Mouse (Mus musculus) liver, embryonic 16.5 days (tissue): ENCODE data around the gene Scgb2b24. TPM values are rescaled to one million over a fixed set of nuclear protein-coding genes. Genes with fewer than 3 reads are reported as not detected.

Experiments used
- ATAC-seq: fragments of 200-750 bp; cut with Nextera tagmentation; 2 replicates; pipeline ENCODE4 v1.8.0; 2017; ENCODE audit warnings: low read depth, mild to moderate bottlenecking, moderate number of reproducible peaks, moderate library complexity
- H3K27ac ChIP-seq: fragments of 300-500 bp; sonication (generic); 2 replicates; pipeline ENCODE4 v1.5.1; 2014; ENCODE audit warnings: mild to moderate bottlenecking, low read length
- H3K27me3 ChIP-seq: fragments of 300-500 bp; sonication (generic); 2 replicates; pipeline ENCODE4 v1.6.1; 2014; ENCODE audit warnings: low read depth, low read length, mixed read lengths; ENCODE audit not compliant: control insufficient read depth, insufficient read depth
- H3K36me3 ChIP-seq: fragments of 300-500 bp; sonication (generic); 2 replicates; pipeline ENCODE4 v1.6.1; 2014; ENCODE audit warnings: mild to moderate bottlenecking; ENCODE audit not compliant: control insufficient read depth, insufficient read depth
- H3K4me1 ChIP-seq: fragments of 300-500 bp; sonication (generic); 2 replicates; pipeline ENCODE4 v1.6.1; 2014; ENCODE audit warnings: low read depth, low read length, mixed read lengths; ENCODE audit not compliant: control insufficient read depth
- H3K4me2 ChIP-seq: fragments of 300-500 bp; sonication (generic); 2 replicates; pipeline ENCODE4 v1.6.1; 2014; ENCODE audit warnings: low read depth, low read length, mixed read lengths
- H3K4me3 ChIP-seq: fragments of 300-500 bp; sonication (generic); 2 replicates; pipeline ENCODE4 v1.5.1; 2014; ENCODE audit warnings: low read depth, mild to moderate bottlenecking, low read length
- H3K9ac ChIP-seq: fragments of 300-500 bp; sonication (generic); 2 replicates; pipeline ENCODE4 v1.6.1; 2014; ENCODE audit warnings: low read depth, low read length
- H3K9me3 ChIP-seq: fragments of 300-500 bp; sonication (generic); replicated peaks from 2 replicates; pipeline ENCODE4 v1.6.1; 2016; ENCODE audit warnings: low read length; ENCODE audit not compliant: control insufficient read depth
- WGBS: fragments of 180-500 bp; shearing (Covaris S2); extraction: QIAGEN DNeasy Blood & Tissue Kit; methylation state at CpG from one replicate; pipeline ENCODE4 v1.1.7; 2014; ENCODE audit not compliant: insufficient replicate concordance; 5-methylcytosine and 5-hydroxymethylcytosine counted together
- polyA plus RNA-seq: library from polyadenylated mRNA; unstranded; fragments of >200 nt; fragmentation: Nextera tagmentation; extraction: Ambion mirVana; gene quantifications from 2 replicates; pipeline ENCODE4 v1.2.1, GENCODE M21; 2015

Scgb2b24 gene
- polyA plus RNA-seq, result not detected in 2 replicates

GRCm38 (mm10) chr7:33739212-33739611 is at the start of gene Scgb2b24:
Gene Scgb2b24 (minus strand): TSS chr7:33739312.
- no peak within 1 kb of the TSS for H3K27ac ChIP-seq
- H3K4me2 ChIP-seq, result no peak within 1 kb of the TSS
- no peaks in the 10 kb centered on the region for H3K36me3 ChIP-seq
- H3K9me3 ChIP-seq, result peaks cover 4% of the 10 kb centered on the region; the same call in 1 of the 2 replicates
- H3K4me1 ChIP-seq, result no peaks in the 10 kb centered on the region
- H3K9ac ChIP-seq, result no peak within 1 kb of the TSS
- ATAC-seq, result no peak
- 61% methylated on average over 2 of the region's 2 CpGs for WGBS
- H3K27me3 ChIP-seq, result no peaks in the 10 kb centered on the region
- no peak within 1 kb of the TSS for H3K4me3 ChIP-seq

DNA sequence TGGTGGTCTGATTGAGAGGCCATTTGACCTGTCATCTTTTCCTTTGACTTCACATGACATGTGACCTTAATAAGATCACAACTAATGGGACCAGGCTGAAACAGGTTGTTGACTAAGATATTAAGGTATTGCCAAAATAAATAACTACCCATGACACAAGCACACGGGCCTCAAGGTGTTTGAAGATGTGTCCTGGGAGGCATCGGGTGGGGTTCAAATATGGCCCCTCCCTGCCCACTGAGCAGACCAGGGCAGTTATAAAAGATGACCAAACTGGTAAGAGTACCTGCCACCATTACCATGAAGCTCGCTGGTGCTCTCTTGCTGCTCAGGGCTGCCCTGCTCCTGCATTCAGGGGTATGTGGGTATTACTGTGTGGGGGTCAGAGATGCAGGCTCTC is 4.4 kb upstream of the Scgb2b24 start, which contains the start of gene Scgb1b24:
TSS of gene Scgb1b24 (plus strand) at position 301 of the 400 bp plus-strand sequence.
- Histone ChIP-seq H3K4me3 (no peak within 1 kb of the TSS), H3K27ac (no peak within 1 kb of the TSS), H3K4me2 (no peak within 1 kb of the TSS), H3K27me3 (no peaks in the 10 kb centered on the region), H3K9ac (no peak within 1 kb of the TSS), H3K9me3 (no peaks in the 10 kb centered on the region), H3K4me1 (no peaks in the 10 kb centered on the region), H3K36me3 (no peaks in the 10 kb centered on the region)
- no peak for ATAC-seq
- WGBS, result 52% methylated on average over 3 of the region's 3 CpGs

DNA sequence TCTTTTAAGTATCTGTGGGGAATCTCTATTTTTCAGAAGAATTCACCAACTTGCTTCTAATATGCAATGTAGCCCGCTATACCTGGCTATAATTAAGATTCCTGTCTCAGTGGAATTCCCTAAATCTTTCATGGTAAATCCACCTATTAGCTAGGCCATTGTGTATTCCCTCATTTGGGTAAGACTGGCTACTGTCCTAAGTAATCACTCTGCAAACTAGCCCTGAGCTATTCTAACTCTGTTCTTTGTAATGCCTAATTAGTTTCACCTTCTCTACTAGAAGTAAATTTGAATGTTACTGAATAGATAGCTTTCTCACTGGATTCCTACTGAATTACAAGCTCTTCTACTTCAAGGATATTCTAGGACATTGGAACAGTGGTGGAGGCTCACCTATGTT is 49.2 kb downstream of the Scgb2b24 start:
- Histone ChIP-seq H3K4me3 (no peak overlapping the region), H3K4me2 (no peak overlapping the region), H3K27me3 (no peaks in the 10 kb centered on the region), H3K4me1 (no peaks in the 10 kb centered on the region), H3K9me3 (no peaks in the 10 kb centered on the region), H3K9ac (no peak overlapping the region), H3K27ac (no peak overlapping the region), H3K36me3 (no peaks in the 10 kb centered on the region)
- WGBS, result 3% methylated on average over 1 of the region's 1 CpGs
- no peak for ATAC-seq

Other genes with a start within 250 kb of the Scgb2b24 start
- not detected in 2 replicates for gene Scgb2b21, start 218.9 kb downstream of the Scgb2b24 start, polyA plus RNA-seq
- gene Scgb1b24, start 4.5 kb upstream of the Scgb2b24 start, polyA plus RNA-seq, result not detected in 2 replicates
- not detected in 2 replicates for gene Scgb2b26, start 205.7 kb upstream of the Scgb2b24 start, polyA plus RNA-seq